Mouse (Mus musculus): ENCODE measurements at regions not wholly inside any gene's neighbourhood (a gene's known extent, or its start where the extent isn't known, plus 50 kb on each side); places are given as distances from the start of the nearest gene placed in this dataset.

GRCm38 (mm10) chr17:65015731-65016130 lies 179.9 kb upstream of the 4930583I09Rik start:
- in situ Hi-C loops (cut with MseI, MboI), result no loop called here

- in situ Hi-C loops (cut with MseI, MboI), result no loop called here
Measured at GRCm38 (mm10) chr17:65014682-65015081, 178.8 kb upstream of the 4930583I09Rik start.

- in situ Hi-C loops (cut with MseI, MboI), result no loop called here
Measured at GRCm38 (mm10) chr17:65000626-65001135, 164.8 kb upstream of the 4930583I09Rik start.

- in situ Hi-C loops (cut with MseI, MboI), result no loop called here
Measured at GRCm38 (mm10) chr17:64994483-64994882, 158.6 kb upstream of the 4930583I09Rik start.

- in situ Hi-C loops (cut with MseI, MboI), result no loop called here
Measured at GRCm38 (mm10) chr17:64991262-64991661, 155.4 kb upstream of the 4930583I09Rik start.

- in situ Hi-C loops (cut with MseI, MboI), result no loop called here
Measured at GRCm38 (mm10) chr17:64984276-64985011, 148.6 kb upstream of the 4930583I09Rik start.

GRCm38 (mm10) chr17:64983480-64983879 lies 147.6 kb upstream of the 4930583I09Rik start:
- in situ Hi-C loops (cut with MseI, MboI), result no loop called here

GRCm38 (mm10) chr17:64964153-64964552 lies 128.3 kb upstream of the 4930583I09Rik start:
- in situ Hi-C loops (cut with MseI, MboI), result no loop called here

- in situ Hi-C loops (cut with MseI, MboI), result no loop called here
Measured at GRCm38 (mm10) chr17:64961887-64962286, 126.0 kb upstream of the 4930583I09Rik start.

- in situ Hi-C loops (cut with MseI, MboI), result no loop called here
Measured at GRCm38 (mm10) chr17:64957495-64957894, 121.6 kb upstream of the 4930583I09Rik start.

GRCm38 (mm10) chr17:64956506-64956905 lies 120.6 kb upstream of the 4930583I09Rik start:
- in situ Hi-C loops (cut with MseI, MboI), result no loop called here

GRCm38 (mm10) chr17:64953275-64953674 lies 117.4 kb upstream of the 4930583I09Rik start:
- in situ Hi-C loops (cut with MseI, MboI), result no loop called here

GRCm38 (mm10) chr17:64951625-64951940 lies 115.7 kb upstream of the 4930583I09Rik start:
- in situ Hi-C loops (cut with MseI, MboI), result no loop called here

GRCm38 (mm10) chr17:64950802-64951624 lies 115.1 kb upstream of the 4930583I09Rik start:
- in situ Hi-C loops (cut with MseI, MboI), result no loop called here

- in situ Hi-C loops (cut with MseI, MboI), result no loop called here
Measured at GRCm38 (mm10) chr17:64943213-64943612, 107.3 kb upstream of the 4930583I09Rik start.

- in situ Hi-C loops (cut with MseI, MboI), result no loop called here
Measured at GRCm38 (mm10) chr17:64941555-64941954, 105.7 kb upstream of the 4930583I09Rik start.

GRCm38 (mm10) chr17:64935683-64936082 lies 99.8 kb upstream of the 4930583I09Rik start:
- in situ Hi-C loops (cut with MseI, MboI), result no loop called here

GRCm38 (mm10) chr17:64934411-64934810 lies 98.5 kb upstream of the 4930583I09Rik start:
- in situ Hi-C loops (cut with MseI, MboI), result no loop called here

- in situ Hi-C loops (cut with MseI, MboI), result no loop called here
Measured at GRCm38 (mm10) chr17:64930816-64931428, 95.1 kb upstream of the 4930583I09Rik start.

- in situ Hi-C loops (cut with MseI, MboI), result no loop called here
Measured at GRCm38 (mm10) chr17:64923762-64924161, 87.9 kb upstream of the 4930583I09Rik start.

GRCm38 (mm10) chr17:64922235-64922634 lies 86.4 kb upstream of the 4930583I09Rik start:
- in situ Hi-C loops (cut with MseI, MboI), result no loop called here

GRCm38 (mm10) chr17:64920236-64920635 lies 84.4 kb upstream of the 4930583I09Rik start:
- in situ Hi-C loops (cut with MseI, MboI), result no loop called here

Measured in mouse trophoblast stem cell (cell line).